ENCODE assay signal across 24 mouse cellular contexts in the genomic region with DNA sequence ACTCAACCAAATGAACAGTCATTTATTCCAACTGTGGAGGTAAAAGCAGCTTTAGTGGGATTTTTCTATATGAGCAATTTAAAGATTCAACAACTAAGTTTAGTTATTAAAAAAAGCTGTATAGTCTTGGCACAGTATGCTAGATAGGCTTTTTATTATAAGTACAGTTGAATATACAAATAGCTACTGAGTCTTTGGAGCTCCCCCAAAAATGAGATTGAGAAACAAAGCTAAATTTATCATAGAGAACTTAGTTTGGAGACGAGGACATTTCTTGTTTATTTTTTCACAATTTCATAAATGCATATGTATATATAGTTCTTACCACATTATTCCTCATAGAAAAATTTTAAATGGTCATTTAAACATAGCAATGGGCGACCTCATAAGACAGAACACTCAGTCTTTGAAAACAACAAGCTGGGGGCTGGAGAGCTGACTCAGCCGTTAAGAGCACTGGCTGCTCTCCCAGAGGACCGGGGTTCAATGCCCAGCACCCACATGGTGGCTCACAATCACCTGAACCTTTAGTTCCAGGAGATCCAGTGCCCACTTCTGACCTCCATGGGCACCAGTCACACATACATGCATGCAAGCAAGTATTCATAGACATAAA. TPM values are rescaled to one million over a fixed set of nuclear protein-coding genes. Genes with fewer than 3 reads are reported as not detected.
A peak's percentile ranks its signal among the peaks of the same experiment; 100 is the strongest.
DNase-seq lines count a peak whose midpoint lies in the region; ATAC-seq and TF ChIP-seq lines count a peak whose summit lies in the region.
"Had no signal": no experiment of that assay in that cellular context is flagged by ENCODE, and none has a peak within 500 bp of the region (broad histone marks: within the 10 kb centered on the region; RNA-seq: fewer than 3 reads in every experiment).

No protein-coding gene starts in this region.

- no peaks in the 10 kb centered on the region for H3K9me3 ChIP-seq in lung, embryonic 16.5 days (ENCODE audit: control insufficient read depth, low read length)
- peaks cover 1% of the 10 kb centered on the region for H3K9me3 ChIP-seq in CH12.LX (replicated peaks; ENCODE audit: low read length)
- H3K9me3 ChIP-seq: forebrain, embryonic 10.5 days; forebrain, embryonic 13.5 days; G1E; heart, embryonic 10.5 days; heart, embryonic 13.5 days had no signal

- H3K4me3 ChIP-seq in lung, embryonic 16.5 days (ENCODE audit: low read length) = no peak overlapping the region
- no peak overlapping the region for H3K4me3 ChIP-seq in CH12.LX (replicated peaks in 1 of 3; ENCODE audit: low read depth in 2 of 3, low read length in 2 of 3, poor library complexity in 1 of 3)
- H3K4me3 ChIP-seq: forebrain, embryonic 10.5 days; forebrain, embryonic 13.5 days; heart, adult 2 months; heart, embryonic 10.5 days; heart, embryonic 13.5 days had no signal

- WGBS in lung, embryonic 16.5 days = 36% methylated on average over 4 of the region's 4 CpGs

- H3K27me3 ChIP-seq in lung, embryonic 16.5 days (ENCODE audit: control insufficient read depth, insufficient read depth, low read depth, low read length) = no peaks in the 10 kb centered on the region
- H3K27me3 ChIP-seq in CH12.LX (replicated peaks) = no peaks in the 10 kb centered on the region
- H3K27me3 ChIP-seq: forebrain, embryonic 13.5 days; heart, embryonic 13.5 days had no signal

- in situ Hi-C loops in CH12.LX (cut with MboI; ENCODE audit: low pct_ligation_motif_present, low pct_unique_long_range_greater_than_20kb, low sequenced_read_pairs) = loop anchor here (10.0 kb wide), 1 partner anchor 55 kb away; no protein-coding TSS in a partner anchor

- TF ChIP-seq RAD21 in CH12.LX (IDR thresholded peaks at IDR 0.05; ENCODE audit: low read depth, low read length) = no peak

- no peak overlapping the region for H3K4me2 ChIP-seq in lung, embryonic 16.5 days (ENCODE audit: low read depth, low read length)
- no peak overlapping the region for H3K4me2 ChIP-seq in CH12.LX (ENCODE audit: insufficient read depth, low read depth, poor library complexity, severe bottlenecking)
- H3K4me2 ChIP-seq: forebrain, embryonic 13.5 days; heart, embryonic 13.5 days; hindbrain, embryonic 14.5 days had no signal

- peak overlapping the region; percentile 59 for H3K27ac ChIP-seq in lung, embryonic 16.5 days (ENCODE audit: low read length)
- no peak overlapping the region for H3K27ac ChIP-seq in CH12.LX (ENCODE audit: insufficient read depth, low read depth)
- H3K27ac ChIP-seq: forebrain, embryonic 10.5 days; forebrain, embryonic 13.5 days; heart, adult 2 months; heart, embryonic 10.5 days; heart, embryonic 13.5 days; hindbrain, embryonic 14.5 days; hindbrain, postnatal 0 days had no signal

- H3K4me1 ChIP-seq in lung, embryonic 16.5 days (replicated peaks; ENCODE audit: control insufficient read depth, insufficient read depth, low read length) = peaks cover 9% of the 10 kb centered on the region; the same call in 1 of the 2 replicates
- H3K4me1 ChIP-seq in CH12.LX (ENCODE audit: control insufficient read depth in 1 of 2, insufficient read depth in 2 of 2) = peaks cover 14 to 51% of the 10 kb centered on the region in 2 experiments
- H3K4me1 ChIP-seq: heart, embryonic 10.5 days; heart, embryonic 13.5 days had no signal

- H3K79me2 ChIP-seq in CH12.LX (replicated peaks; ENCODE audit: control insufficient read depth, extremely low read depth, insufficient read depth, poor library complexity, severe bottlenecking) = peaks cover 19% of the 10 kb centered on the region

- dilution Hi-C loops in CH12.LX (cut with MboI; ENCODE audit: extremely low pct_ligation_motif_present, extremely low pct_unique_long_range_greater_than_20kb, low sequenced_read_pairs) = no loop called here

- TF ChIP-seq EP300 in CH12.LX (IDR thresholded peaks at IDR 0.05; ENCODE audit: low read length) = no peak

- no peak overlapping the region for H3K9ac ChIP-seq in lung, embryonic 16.5 days (ENCODE audit: low read length)
- H3K9ac ChIP-seq in CH12.LX (ENCODE audit: insufficient read depth, low read depth) = no peak overlapping the region
- H3K9ac ChIP-seq: forebrain, embryonic 13.5 days; heart, embryonic 13.5 days; hindbrain, embryonic 14.5 days had no signal

- H3K36me3 ChIP-seq in lung, embryonic 16.5 days (ENCODE audit: control insufficient read depth, insufficient read depth, low read length) = no peaks in the 10 kb centered on the region
- H3K36me3 ChIP-seq in CH12.LX (replicated peaks in 1 of 2; ENCODE audit: control insufficient read depth in 1 of 2, insufficient read depth in 1 of 2, low read length in 1 of 2) = peaks cover 5 to 18% of the 10 kb centered on the region in 2 experiments
- H3K36me3 ChIP-seq: G1E; heart, embryonic 10.5 days; heart, embryonic 13.5 days had no signal

- TF ChIP-seq POLR2A in CH12.LX (IDR thresholded peaks at IDR 0.05; ENCODE audit: low read depth, low read length) = no peak

- no peak for TF ChIP-seq CTCF in CH12.LX (conservative IDR thresholded peaks at IDR 0.05 in 1 of 2, IDR thresholded peaks at IDR 0.05 in 1 of 2; ENCODE audit: low read depth in 2 of 2, low read length in 2 of 2)

- peak; percentile 38; the same call in 1 of the 2 replicates for ATAC-seq in frontal cortex, adult (ENCODE audit: low TSS enrichment)
- ATAC-seq in lung, embryonic 16.5 days (ENCODE audit: low read depth) = peak; percentile 91
- ATAC-seq: forebrain, embryonic 13.5 days; forebrain, embryonic 16.5 days; hindbrain, postnatal 0 days had no signal

- DNase-seq in frontal cortex, postnatal 14 days (ENCODE audit: low spot score in 2 of 2) = no peak
- DNase-seq in lung, postnatal 4 days = no peak
- DNase-seq in CH12.LX (ENCODE audit: extremely low read depth) = no peak
- peak; percentile 15 for DNase-seq in brain, adult 2 months (ENCODE audit: low read depth, low spot score)
- no peak for DNase-seq in layer of hippocampus, adult 18-20 months (ENCODE audit: low spot score in 2 of 2)
- DNase-seq: adrenal gland, adult 8-10 months; adrenal gland, postnatal 25 days; cerebellum, adult 18-20 months; cerebellum, adult 9-10 months; cerebellum, postnatal 14 days; gastrocnemius, postnatal 25 days; heart, adult 2 months; heart, postnatal 14 days; heart, postnatal 4 days had no signal

TF ChIP-seq in CH12.LX, 34 proteins besides CTCF, POLR2A, EP300 and RAD21:
- TF ChIP-seq USF1 (IDR thresholded peaks at IDR 0.05; ENCODE audit: low read depth, low read length) = no peak
- no peak for TF ChIP-seq NRF1 (IDR thresholded peaks at IDR 0.05; ENCODE audit: low read depth, low read length)
- no peak for TF ChIP-seq NELFE (IDR thresholded peaks at IDR 0.05; ENCODE audit: low read depth, low read length)
- TF ChIP-seq ETS1 (conservative IDR thresholded peaks at IDR 0.05; ENCODE audit: low read depth, low read length) = no peak
- no peak for TF ChIP-seq RCOR1 (conservative IDR thresholded peaks at IDR 0.05; ENCODE audit: low read depth, low read length)
- no peak for TF ChIP-seq JUN (IDR thresholded peaks at IDR 0.05; ENCODE audit: insufficient read depth, low read depth, low read length)
- 0 out of 2 replicates have a peak, but pooled peaks have one; percentile 32 for TF ChIP-seq MAFK (IDR thresholded peaks at IDR 0.05; ENCODE audit: insufficient replicate concordance, low read length)
TF ChIP-seq in CH12.LX: peak in this region for 1.

RNA-seq across cellular contexts. Expression of gene Sowahc, which starts 7.6 kb away (rescaled TPM):
- 12.8 and 13.7 TPM in 2 replicates for polyA plus RNA-seq in lung, embryonic 16.5 days (2015; fragmentation: Nextera tagmentation; extraction: Ambion mirVana)
- total RNA-seq in CH12.LX (2012; rRNA removed) = 25.1 and 25.9 TPM in 2 replicates
- total RNA-seq in CH12.LX (2014; rRNA removed) = 50.0 and 52.2 TPM in 2 replicates
- polyA plus RNA-seq in CH12.LX (2012; ENCODE audit: insufficient read length, low read depth) = 19.1 and 19.9 TPM in 2 replicates
- 1 to 10 TPM; 6.2 to 7.8 TPM for total RNA-seq in layer of hippocampus, adult 18-20 months (2021)

RNA-seq across cellular contexts. Expression of gene Sept10, which starts 7.7 kb away (rescaled TPM):
- polyA plus RNA-seq in lung, embryonic 16.5 days (2015; fragmentation: Nextera tagmentation; extraction: Ambion mirVana) = 67.0 and 74.6 TPM in 2 replicates
- total RNA-seq in CH12.LX (2012; rRNA removed) (8.5 and 10.3 TPM in 2 replicates), CH12.LX (2014; rRNA removed) (13.1 and 14.9 TPM in 2 replicates)
- 6.9 and 8.9 TPM in 2 replicates for polyA plus RNA-seq in CH12.LX (2012; ENCODE audit: insufficient read length, low read depth)
- total RNA-seq in layer of hippocampus, adult 18-20 months (2021) = 1 to 10 TPM; 7.3 to 8.5 TPM
